Mouse (Mus musculus) C2C12 (cell line): ENCODE results near the gene Med23. TPM values are rescaled to one million over a fixed set of nuclear protein-coding genes. Genes with fewer than 3 reads are reported as not detected.

Source experiments
- H3K27me3 ChIP-seq: one replicate; pipeline ENCODE4 v1.6.1; 2011; ENCODE audit not compliant: control insufficient read depth, insufficient read depth, insufficient read length
- H3K36me3 ChIP-seq: one replicate; pipeline ENCODE4 v1.6.1; 2011; ENCODE audit not compliant: control insufficient read depth, insufficient read depth
- H3K4me3 ChIP-seq: one replicate; pipeline ENCODE4 v1.5.1; 2011; ENCODE audit warnings: mild to moderate bottlenecking, control low read depth; ENCODE audit not compliant: poor library complexity, insufficient read depth, severe bottlenecking
- H3K79me2 ChIP-seq: one replicate; pipeline ENCODE4 v1.6.1; 2011; ENCODE audit not compliant: control insufficient read depth, insufficient read depth
- H3K79me3 ChIP-seq: one replicate; pipeline ENCODE4 v1.6.1; 2011; ENCODE audit warnings: low read depth, control low read depth
- H3ac ChIP-seq: one replicate; pipeline ENCODE3; 2011; ENCODE audit warnings: low read depth; ENCODE audit not compliant: control insufficient read depth, insufficient read length
- CEBPB ChIP-seq: IDR thresholded peaks from one replicate; pipeline ENCODE4 v1.6.1; 2011; ENCODE audit warnings: low read depth, mild to moderate bottlenecking, control low read depth, moderate library complexity
- CTCF ChIP-seq: IDR thresholded peaks from one replicate; pipeline ENCODE4 v1.5.1; 2011; ENCODE audit not compliant: control insufficient read depth, insufficient read depth, insufficient read length
- FOSL1 ChIP-seq: IDR thresholded peaks from one replicate; pipeline ENCODE4 v1.8.0; 2011; ENCODE audit warnings: mild to moderate bottlenecking, low read length; ENCODE audit not compliant: poor library complexity, insufficient read depth, severe bottlenecking
- MAX ChIP-seq: IDR thresholded peaks from one replicate; pipeline ENCODE4 v1.6.1; 2011; ENCODE audit warnings: mild to moderate bottlenecking, control low read depth
- MYOD1 ChIP-seq: IDR thresholded peaks from one replicate; pipeline ENCODE4 v1.6.1; 2011; ENCODE audit warnings: low read depth; ENCODE audit not compliant: control insufficient read depth, insufficient read length
- MYOG ChIP-seq: IDR thresholded peaks from one replicate; pipeline ENCODE4 v1.6.1; 2011; ENCODE audit not compliant: control insufficient read depth, insufficient read length; ENCODE audit errors: extremely low read depth
- USF1 ChIP-seq: IDR thresholded peaks from one replicate; pipeline ENCODE4 v1.6.1; 2011; ENCODE audit warnings: low read depth, mild to moderate bottlenecking, control low read depth, moderate library complexity
- polyA plus RNA-seq: library from polyadenylated mRNA; unstranded; fragments of >200 nt; fragmentation: generic; extraction: Trizol; gene quantifications from one replicate; pipeline ENCODE4 v1.2.1, GENCODE M21; 2012; ENCODE audit warnings: missing spikeins

Gene Med23
- polyA plus RNA-seq, 1 experiment: 10.5 TPM

DNA sequence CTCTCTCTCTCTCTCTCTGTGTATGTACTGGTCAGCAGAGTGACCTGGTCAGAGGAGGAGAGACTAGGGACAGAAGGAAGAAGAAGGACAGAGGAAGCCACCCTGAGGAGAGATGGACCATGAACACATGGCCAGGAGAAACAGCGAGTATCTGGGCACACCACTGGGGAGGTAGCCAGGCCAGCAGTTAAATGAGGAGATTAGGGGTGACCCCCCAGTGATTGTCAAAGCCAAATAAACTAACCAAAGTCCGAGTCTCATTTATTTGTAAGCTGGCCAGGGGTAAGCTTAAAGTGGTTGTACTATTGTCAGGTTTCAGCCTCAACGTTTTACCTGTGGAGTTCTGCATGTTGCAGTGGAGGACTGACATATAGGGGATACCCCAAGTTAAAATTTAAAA lies 54.5 kb downstream of the Med23 start:
- no peaks in the 10 kb centered on the region for H3K36me3 ChIP-seq
- no peaks in the 10 kb centered on the region for H3K27me3 ChIP-seq
- no peak overlapping the region for H3K4me3 ChIP-seq
- H3K79me3 ChIP-seq: no peaks in the 10 kb centered on the region
- no peak overlapping the region for H3ac ChIP-seq
- TF ChIP-seq FOSL1: no peak
- no peak for TF ChIP-seq USF1
- H3K79me2 ChIP-seq: no peaks in the 10 kb centered on the region

DNA sequence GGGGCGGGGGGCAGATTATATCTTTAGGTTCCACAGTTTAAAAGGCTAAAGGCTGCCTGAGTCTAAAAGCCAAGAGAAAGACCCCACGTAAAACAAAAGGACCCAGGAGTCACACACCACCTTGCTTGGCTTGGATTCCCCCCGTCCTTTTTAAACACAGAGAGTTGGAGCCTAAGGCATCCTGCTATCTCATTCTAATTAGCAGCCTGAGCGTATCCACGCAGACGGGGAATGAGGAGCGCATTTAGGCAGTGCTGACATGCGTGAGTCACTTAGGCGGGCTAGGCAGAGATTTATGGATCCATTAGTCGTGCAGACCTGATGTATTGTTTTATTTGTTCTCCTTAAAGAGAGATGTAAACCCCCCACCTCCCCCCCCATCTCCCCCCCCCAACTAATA lies 56.6 kb downstream of the Med23 start:
- no peak overlapping the region for H3ac ChIP-seq
- H3K79me3 ChIP-seq: no peaks in the 10 kb centered on the region
- no peaks in the 10 kb centered on the region for H3K79me2 ChIP-seq
- no peak overlapping the region for H3K4me3 ChIP-seq
- H3K27me3 ChIP-seq: no peaks in the 10 kb centered on the region
- no peak for TF ChIP-seq MAX
- no peak for TF ChIP-seq USF1
- no peak for TF ChIP-seq CEBPB
- TF ChIP-seq FOSL1: no peak
- TF ChIP-seq MYOG: no peak
- no peak for TF ChIP-seq CTCF
- TF ChIP-seq MYOD1: no peak
- no peaks in the 10 kb centered on the region for H3K36me3 ChIP-seq

DNA sequence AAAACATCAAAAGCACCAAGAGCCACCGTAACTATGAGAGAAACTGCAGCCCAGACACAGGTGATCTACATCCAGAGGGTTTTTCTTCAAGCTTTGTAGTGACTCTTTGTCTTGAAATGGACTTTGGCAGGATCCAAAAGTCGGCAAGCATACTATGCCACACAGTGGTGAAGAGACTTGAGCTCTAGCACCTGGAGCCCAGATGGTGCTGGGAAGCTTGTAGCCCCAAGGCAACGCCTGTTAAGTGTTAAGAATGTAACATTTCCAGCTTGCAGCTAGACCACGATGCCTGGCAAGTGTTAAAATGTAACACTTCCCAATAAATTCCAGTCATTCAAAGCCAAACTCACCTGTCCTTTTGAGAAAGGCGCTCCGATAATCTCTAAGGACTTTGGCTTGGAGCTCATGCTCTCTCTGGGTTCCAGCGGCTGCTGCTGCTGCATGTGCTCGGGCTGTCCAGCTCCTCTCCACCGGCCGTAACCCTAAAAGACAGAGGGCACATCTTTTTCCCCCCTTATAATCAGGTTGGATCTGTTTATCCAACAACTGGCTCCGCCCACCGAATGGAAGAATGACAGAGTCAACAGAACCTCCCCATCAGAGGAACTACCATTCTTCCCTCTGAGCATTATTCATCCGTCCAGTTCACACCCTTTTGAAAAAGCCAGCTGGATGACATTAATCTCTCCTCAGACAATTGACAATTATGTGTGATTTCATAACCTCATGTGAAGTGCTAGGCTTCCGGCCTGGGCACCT lies 57.4 kb downstream of the Med23 start, which contains the start of gene Arg1:
TSS of gene Arg1 (minus strand) at position 523 of the 759 bp plus-strand sequence.
- H3ac ChIP-seq: no peak within 1 kb of the TSS
- no peaks in the 10 kb centered on the region for H3K79me3 ChIP-seq
- no peak within 1 kb of the TSS for H3K4me3 ChIP-seq

DNA sequence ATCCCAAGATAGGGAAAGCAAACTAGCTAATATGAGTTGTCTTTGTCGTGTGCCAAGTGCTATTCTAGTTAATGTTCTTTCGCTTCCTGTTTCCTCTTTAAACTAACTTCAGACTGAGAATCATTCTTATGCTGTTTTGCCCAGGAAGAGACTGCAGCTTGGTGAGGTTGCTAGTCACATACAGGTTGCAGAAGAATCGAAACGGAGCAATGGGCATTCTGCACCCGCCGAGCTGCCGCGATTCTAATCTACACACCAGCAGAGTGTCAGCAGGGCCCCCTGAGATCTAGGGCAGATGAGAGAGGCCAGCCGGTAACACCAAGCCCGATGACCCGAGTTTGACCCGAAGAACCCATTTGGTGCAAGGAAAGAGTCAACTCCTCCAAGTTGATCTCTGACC lies 58.3 kb downstream of the Med23 start:
- no peaks in the 10 kb centered on the region for H3K27me3 ChIP-seq
- no peaks in the 10 kb centered on the region for H3K79me2 ChIP-seq
- no peak overlapping the region for H3ac ChIP-seq
- TF ChIP-seq MAX: no peak
- TF ChIP-seq MYOD1: no peak
- no peak for TF ChIP-seq CTCF
- TF ChIP-seq FOSL1: no peak
- no peaks in the 10 kb centered on the region for H3K36me3 ChIP-seq
- no peaks in the 10 kb centered on the region for H3K79me3 ChIP-seq
- no peak overlapping the region for H3K4me3 ChIP-seq

More for the DNA sequence above, 57.4 kb downstream of the Med23 start, which contains the start of gene Arg1:
- TF ChIP-seq FOSL1: no peak
- TF ChIP-seq USF1: no peak
- TF ChIP-seq MYOG: no peak
- TF ChIP-seq MAX: no peak
- no peak for TF ChIP-seq MYOD1
- TF ChIP-seq CTCF: no peak
- TF ChIP-seq CEBPB: no peak
- no peaks in the 10 kb centered on the region for H3K27me3 ChIP-seq
- no peaks in the 10 kb centered on the region for H3K36me3 ChIP-seq
- no peaks in the 10 kb centered on the region for H3K79me2 ChIP-seq

DNA sequence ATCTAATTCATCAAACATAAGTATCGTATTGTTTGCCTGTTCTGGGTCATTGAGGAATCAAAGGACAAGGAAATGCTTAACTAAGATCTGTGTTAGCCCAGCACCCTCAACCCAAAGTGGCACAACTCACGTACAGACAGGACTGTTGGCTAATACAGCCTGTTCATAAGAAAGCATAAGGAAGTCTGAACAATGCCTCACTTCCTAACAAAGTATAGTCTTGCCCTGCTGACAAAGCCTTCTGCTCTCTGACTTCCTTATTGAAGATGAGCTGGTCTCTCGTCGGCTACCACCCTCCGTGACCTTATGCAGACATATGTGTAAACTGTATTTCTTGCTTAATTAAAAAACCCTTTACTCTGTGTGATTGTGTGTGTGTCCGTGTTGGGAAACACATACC lies 60.4 kb downstream of the Med23 start:
- no peaks in the 10 kb centered on the region for H3K36me3 ChIP-seq
- TF ChIP-seq MYOG: no peak
- TF ChIP-seq USF1: no peak
- TF ChIP-seq CEBPB: no peak
- TF ChIP-seq MAX: no peak
- TF ChIP-seq CTCF: no peak
- no peak for TF ChIP-seq FOSL1
- TF ChIP-seq MYOD1: no peak
- no peaks in the 10 kb centered on the region for H3K79me2 ChIP-seq
- H3K79me3 ChIP-seq: no peaks in the 10 kb centered on the region
- no peaks in the 10 kb centered on the region for H3K27me3 ChIP-seq
- no peak overlapping the region for H3ac ChIP-seq
- no peak overlapping the region for H3K4me3 ChIP-seq

DNA sequence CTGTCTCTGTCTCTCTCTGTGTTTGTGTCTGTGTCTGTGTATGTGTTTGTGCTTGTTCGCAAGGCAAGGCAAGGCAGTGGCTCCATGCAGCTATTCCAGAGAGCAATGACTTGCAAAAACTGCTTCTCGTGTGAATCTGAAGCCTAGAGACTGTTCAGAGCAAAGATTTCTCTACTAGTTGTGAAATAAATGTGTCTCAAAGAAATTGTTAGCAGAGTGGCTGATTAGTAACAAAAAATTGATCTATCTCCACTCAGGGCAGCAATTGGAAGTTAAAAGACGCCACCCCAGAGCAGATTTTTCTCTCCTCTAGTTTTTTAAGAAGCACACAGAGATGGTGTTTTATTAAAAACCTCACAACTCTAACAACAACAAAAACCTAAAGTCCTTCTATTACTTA lies 78.1 kb downstream of the Med23 start:
- H3K36me3 ChIP-seq: no peaks in the 10 kb centered on the region
- H3K79me2 ChIP-seq: no peaks in the 10 kb centered on the region
- TF ChIP-seq MYOD1: no peak
- no peak for TF ChIP-seq CTCF
- TF ChIP-seq CEBPB: no peak
- no peak for TF ChIP-seq MYOG
- no peak for TF ChIP-seq USF1
- no peak for TF ChIP-seq MAX
- no peak for TF ChIP-seq FOSL1
- H3ac ChIP-seq: no peak overlapping the region
- H3K79me3 ChIP-seq: no peaks in the 10 kb centered on the region
- no peaks in the 10 kb centered on the region for H3K27me3 ChIP-seq
- no peak overlapping the region for H3K4me3 ChIP-seq

DNA sequence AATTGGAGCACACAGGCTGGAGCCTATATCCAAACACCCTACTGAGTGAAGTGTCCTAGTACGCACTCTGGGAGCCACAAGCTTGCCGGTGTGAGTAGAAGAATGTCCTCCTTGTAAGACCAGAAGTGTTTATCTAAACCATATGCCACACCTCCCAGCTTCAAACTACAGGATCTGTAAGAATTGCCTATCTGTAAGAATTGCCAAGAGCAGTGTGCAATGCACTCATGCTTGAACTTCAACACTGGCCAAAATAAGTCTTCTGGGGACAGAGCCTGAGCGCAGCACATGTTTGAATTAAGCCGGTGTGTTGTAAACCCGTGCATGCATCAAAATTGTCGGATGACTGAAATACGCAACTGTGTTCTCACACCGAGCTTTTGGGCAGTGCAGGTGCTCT lies 78.5 kb downstream of the Med23 start:
- no peaks in the 10 kb centered on the region for H3K79me2 ChIP-seq
- no peak overlapping the region for H3ac ChIP-seq
- no peaks in the 10 kb centered on the region for H3K36me3 ChIP-seq
- H3K27me3 ChIP-seq: no peaks in the 10 kb centered on the region
- H3K4me3 ChIP-seq: no peak overlapping the region
- TF ChIP-seq MAX (no peak), MYOG (no peak), MYOD1 (no peak), FOSL1 (no peak), CEBPB (no peak), USF1 (no peak), CTCF (no peak)
- H3K79me3 ChIP-seq: no peaks in the 10 kb centered on the region
